Mouse (Mus musculus) telencephalon, adult 2 months (tissue): Measurements from ENCODE around the gene Pygl.
"Not testable (repeated sequence)": the region's sequence is repeated elsewhere in the genome, so short reads cannot be mapped to it uniquely, and the experiment has no call there.

ENCODE experiments used
- DNase-seq: peaks from one replicate; pipeline ENCODE4 v3.0.0-alpha.2; 2011; ENCODE audit warnings: low read depth, low spot score

Gene Pygl

DNA sequence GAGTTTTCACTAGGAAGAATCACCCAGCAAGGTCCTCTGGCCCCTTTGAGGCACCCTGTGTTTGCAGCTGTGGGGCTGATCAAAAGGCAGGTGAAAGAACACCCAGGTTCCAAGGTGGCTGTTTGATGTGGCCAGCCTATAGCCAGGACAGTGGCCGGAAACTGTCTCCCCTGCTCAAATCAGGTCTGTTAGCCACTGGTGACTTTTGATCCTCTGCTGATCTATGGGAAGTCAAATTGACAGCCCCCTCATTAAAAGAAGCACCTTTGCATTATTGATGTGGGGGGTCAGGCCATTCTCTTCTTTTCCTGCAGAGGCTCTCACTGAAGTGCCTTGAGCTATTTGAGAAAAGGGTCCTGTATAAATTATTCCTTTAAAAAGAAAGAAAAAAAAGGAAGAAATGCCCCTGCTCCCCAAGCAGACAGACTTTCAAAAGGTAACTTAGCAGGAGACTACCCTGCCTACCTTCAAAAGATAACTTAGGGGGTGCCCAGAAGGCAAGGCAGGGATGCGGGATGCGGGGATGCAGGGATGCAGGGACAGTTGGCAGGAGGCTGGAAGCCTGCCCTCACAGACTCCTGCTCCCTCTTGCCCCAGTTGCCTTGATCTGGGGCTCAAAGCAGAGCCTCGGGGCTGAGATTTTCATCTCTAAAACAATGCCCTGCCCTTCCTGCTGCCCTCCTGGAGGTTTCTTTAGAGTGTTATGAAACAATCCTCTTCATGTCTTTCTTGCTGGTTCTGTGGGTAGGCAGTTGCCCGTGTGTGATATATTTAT is 73.8 kb downstream of the Pygl start:
- DNase-seq = no peak

DNA sequence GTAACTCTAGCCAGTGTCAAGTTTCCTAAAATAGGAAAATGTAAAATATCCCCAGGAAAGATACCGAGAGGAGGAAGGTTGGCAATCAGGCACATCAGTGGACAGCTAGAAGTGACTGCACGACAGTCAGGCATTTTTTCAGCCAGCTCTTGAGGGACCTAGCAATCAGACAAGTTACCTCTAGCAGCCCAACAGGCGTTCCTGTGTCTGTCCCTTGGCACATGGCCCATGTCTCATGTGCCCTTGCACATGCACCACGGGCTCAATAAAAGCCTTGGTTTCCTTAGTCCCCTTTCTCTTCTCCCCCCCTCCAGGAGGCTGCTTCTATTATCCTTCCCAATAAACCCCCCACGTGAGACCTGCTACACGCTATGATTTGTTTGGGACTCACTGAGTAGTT is 75.1 kb downstream of the Pygl start:
- no peak for DNase-seq

DNA sequence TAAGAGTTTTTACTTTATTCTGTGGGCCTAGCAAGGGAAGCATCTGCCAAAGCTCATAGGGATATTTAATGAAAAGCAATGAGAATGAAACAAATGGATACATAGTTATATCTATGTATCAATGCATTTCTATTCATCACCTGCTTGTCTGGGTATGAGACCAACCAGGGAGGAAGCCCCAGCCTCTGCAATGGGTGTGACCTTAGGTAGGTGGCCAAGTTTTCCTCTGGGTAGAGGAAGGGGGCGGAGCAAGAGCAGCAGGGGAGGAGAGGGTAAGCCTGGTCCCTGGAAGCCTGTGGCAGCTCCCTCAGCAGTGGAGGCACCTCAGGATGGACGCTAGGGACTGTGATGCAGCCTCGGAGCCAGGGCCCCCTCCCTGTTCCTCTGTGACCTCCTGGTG is 77.4 kb downstream of the Pygl start, which contains the start of gene Abhd12b:
TSS of gene Abhd12b (plus strand) at position 301 of the 400 bp plus-strand sequence.
- DNase-seq = no peak

DNA sequence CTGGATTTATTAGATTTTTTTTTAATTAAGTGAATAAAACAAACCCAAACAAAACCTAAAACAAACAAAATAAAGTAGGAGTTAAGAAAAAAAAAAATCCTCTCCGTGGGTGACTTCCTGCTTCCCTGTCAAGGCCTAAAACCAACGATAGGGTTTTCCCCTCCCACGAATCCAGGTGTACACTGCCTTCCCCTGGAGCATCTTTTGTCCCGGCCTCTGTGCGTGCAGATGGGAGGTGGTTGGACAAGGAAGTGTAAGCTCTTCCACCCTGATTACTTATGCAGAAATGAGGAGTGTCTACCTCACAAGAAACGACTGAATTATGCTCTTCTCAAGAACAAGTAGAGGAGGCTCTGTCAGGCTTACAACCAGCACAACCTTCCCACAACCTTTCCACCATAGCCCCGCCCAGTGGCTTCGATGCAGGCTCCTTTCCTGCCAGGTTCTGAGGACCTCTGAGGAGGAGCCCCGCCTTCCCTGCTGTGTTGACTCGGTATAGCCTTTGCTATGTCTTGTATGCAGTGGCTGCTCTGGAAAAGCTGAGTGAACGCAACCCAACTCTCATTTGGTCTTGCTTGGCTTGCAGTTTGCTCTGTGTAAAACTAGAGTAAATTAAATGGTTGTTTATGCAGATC is 82.5 kb downstream of the Pygl start:
- DNase-seq = no peak

DNA sequence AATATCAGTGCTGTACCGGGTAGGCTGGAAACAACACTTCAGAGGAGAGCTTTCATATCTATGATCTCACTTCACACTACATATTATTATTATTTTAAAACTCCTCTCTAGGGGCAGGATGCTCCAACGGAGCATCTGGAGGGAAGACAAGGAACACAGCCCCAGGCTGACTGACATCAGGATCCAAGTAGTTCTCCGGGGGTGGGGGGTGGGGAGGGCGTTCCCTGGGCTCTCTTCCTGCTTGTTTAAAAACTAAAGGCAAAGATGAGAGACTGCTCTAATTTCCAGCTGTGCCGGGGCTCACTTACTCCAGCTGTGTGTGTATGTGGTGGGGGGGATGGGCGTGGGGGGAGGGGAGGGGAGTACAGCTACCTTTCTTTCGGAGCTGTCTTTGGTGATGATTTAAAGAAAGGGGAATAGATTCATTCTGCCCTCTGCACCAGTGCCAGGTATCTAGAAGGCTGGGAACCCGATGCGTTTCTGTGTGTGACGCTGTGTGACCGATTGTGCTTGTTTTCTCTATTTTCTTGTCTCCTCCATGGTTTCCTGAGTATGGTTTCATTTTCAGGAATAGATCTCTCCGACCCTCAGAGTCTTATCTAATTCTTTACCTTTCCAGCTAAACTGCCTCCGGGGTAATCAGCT is 83.2 kb downstream of the Pygl start:
- no peak for DNase-seq

DNA sequence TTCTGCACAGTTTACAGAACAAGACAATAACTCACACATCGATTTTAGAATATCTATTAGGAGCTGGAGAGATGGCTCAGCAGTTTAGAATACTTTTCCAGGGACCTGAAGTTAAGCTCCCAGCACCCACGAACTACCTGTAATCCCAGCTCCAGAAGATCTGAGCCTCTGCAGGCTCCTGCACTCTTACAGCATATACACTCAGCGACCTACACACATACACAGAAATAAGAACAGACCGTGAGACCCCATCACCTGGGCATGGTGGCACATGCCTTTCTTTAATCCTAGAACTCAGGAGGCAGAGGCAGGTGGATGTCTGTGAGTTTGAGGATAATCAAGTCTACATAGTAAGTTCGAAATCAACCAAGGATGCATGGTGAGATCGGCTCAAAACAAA is 85.7 kb downstream of the Pygl start:
- no peak for DNase-seq

DNA sequence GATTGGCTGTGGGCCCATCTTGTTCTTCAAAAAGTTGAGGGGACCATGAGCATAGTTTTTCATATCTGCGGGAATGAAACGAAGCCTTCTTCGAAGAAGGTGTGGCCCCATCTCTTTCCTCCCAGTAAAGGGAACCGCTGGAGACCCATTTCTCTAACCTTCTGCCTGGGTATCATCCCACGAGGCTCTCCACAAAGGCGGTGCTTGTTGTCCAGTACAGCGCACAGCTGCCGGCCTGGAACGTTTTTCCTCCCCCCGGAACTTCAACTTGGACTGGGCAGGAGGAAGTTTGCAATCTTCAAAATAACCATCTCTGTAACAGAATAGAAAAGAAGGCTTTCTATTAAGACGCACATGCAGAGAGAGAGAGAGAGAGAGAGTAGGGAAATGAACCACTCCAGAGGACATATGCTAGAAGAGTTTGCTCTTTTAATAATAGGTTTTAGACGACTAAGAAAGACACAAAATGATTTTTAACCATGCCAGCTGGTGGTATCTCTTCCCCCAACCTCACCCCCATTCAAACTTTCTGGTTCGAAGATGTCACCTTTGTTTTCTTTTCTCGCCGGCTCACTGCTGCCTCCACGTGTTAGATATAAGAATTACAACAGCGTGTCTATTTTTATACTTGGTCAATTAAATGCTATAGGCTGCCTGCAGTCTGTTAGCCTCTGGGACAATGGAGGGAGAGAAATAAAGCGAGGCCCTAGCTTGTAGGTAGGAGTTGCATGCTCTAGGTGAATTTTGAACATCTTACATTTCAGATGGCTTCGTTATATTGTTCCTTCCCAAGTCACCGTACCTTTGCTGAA is 86.4 kb downstream of the Pygl start:
- no peak for DNase-seq

DNA sequence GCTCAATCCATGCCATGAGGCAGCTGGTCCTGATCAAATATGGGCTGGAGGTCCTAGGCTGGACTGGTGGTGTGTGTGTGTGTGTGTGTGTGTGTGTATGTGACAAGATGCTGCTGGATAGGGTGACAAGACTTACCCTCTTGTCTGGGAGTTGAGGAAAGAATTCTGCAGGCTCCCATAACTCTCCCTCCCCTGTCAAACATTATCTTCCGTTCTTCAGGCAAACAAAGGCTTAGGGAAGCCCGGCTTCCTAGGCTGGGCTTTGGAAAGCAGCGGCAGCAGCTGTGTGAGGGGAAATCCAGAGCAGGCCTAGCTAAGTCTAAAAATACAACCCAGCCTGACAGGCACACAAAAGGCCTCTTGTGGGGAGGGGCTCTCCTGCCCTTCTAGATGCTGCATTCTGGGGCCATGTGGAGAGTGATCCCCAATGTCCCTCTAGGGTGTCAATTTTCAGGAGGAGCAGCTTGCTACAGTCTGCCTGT is 87.1 kb downstream of the Pygl start:
- not testable (repeated sequence) for DNase-seq

DNA sequence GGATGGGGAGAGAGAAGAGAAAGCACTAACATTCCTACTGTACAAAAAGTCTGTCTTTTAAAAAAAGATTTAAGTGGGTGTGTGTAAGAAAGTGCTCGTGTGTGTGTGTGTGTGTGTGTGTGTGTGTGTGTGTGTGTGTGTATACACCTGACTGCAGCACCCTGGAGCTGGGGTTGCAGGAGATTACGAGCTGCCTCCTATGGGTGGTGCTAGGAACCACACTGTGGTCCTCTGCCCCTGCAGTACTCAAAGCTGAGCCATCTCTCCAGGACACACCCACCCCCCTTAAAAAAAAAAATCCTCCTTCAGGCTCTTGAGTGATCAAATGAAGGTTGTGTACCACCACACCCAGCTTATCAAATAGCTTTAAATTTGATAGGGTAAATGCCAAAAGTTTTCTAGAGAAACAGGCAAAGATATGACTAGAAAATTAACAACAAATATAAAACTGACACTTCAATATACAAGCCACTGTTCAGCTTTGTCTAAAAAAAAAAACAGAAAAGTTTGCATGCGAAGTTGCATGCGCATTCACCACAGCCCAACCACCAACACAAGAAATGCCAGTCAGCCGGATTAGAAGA is 90.2 kb downstream of the Pygl start:
- DNase-seq = no peak
